8 mouse cellular contexts compared by ENCODE assay signal in genomic region chr1:180175167-180175566, GRCm38 (mm10). TPM values are rescaled to one million over a fixed set of nuclear protein-coding genes. Genes with fewer than 3 reads are reported as not detected.
A peak's percentile ranks its signal among the peaks of the same experiment; 100 is the strongest.
DNase-seq lines count a peak whose midpoint lies in the region; ATAC-seq and TF ChIP-seq lines count a peak whose summit lies in the region.

No protein-coding gene starts in this region.

- peak; percentile 68 for ATAC-seq in megakaryocyte, adult 5-6 weeks (ENCODE audit: poor library complexity, severe bottlenecking)

- H3K9me3 ChIP-seq in ES-Bruce4 (replicated peaks; ENCODE audit: control insufficient read depth, insufficient read depth, low read length, poor library complexity, severe bottlenecking) = no peaks in the 10 kb centered on the region

- TF ChIP-seq CTCF in ES-Bruce4 (IDR thresholded peaks at IDR 0.05; ENCODE audit: low read depth, low read length) = peak; percentile 6

- H3K27me3 ChIP-seq in ES-Bruce4 (ENCODE audit: control insufficient read depth, insufficient read depth, low read length, poor library complexity, severe bottlenecking) = no peaks in the 10 kb centered on the region

- TF ChIP-seq POLR2A in ES-Bruce4 (IDR thresholded peaks at IDR 0.05; ENCODE audit: insufficient read depth, low read length) = no peak

- no peak overlapping the region for H3K27ac ChIP-seq in ES-Bruce4 (ENCODE audit: insufficient read depth, low read length)

- H3K36me3 ChIP-seq in ES-Bruce4 (ENCODE audit: control insufficient read depth, insufficient read depth, low read length, poor library complexity, severe bottlenecking) = no peaks in the 10 kb centered on the region

- H3K4me1 ChIP-seq in ES-Bruce4 (ENCODE audit: control insufficient read depth, insufficient read depth, low read length) = peaks cover 2% of the 10 kb centered on the region

- H3K9ac ChIP-seq in ES-Bruce4 (ENCODE audit: low read depth, poor library complexity, severe bottlenecking) = no peak overlapping the region

- no peak for TF ChIP-seq EP300 in ES-Bruce4 (IDR thresholded peaks at IDR 0.05; ENCODE audit: insufficient read depth, low read depth, low read length)

- no peak overlapping the region for H3K4me3 ChIP-seq in ES-Bruce4 (ENCODE audit: low read depth, low read length)

- DNase-seq in kidney, adult 9 months = peak; percentile 55
- DNase-seq in kidney, adult 18-20 months = no peak
- peak; percentile 30 for DNase-seq in c-Kit-negative CD71-positive TER-119-positive erythroid progenitor cells, embryonic 14.5 days (ENCODE audit: low read depth, low spot score)
- no peak for DNase-seq in testis, postnatal 14 days (ENCODE audit: low spot score)
- no peak for DNase-seq in gastrocnemius, adult 18-20 months (ENCODE audit: low spot score)
- DNase-seq in heart, postnatal 4 days = no peak

RNA-seq across cellular contexts. Expression of gene Coq8a, which starts 24.2 kb away (rescaled TPM):
- polyA plus RNA-seq in ES-Bruce4 (2011; ENCODE audit: insufficient read depth, insufficient read length, low read depth, missing spikeins) = 6.8 and 6.9 TPM in 2 replicates
- total RNA-seq in megakaryocyte, adult 5-6 weeks (2015) = 1.5 and 2.4 TPM in 2 replicates
- total RNA-seq in megakaryocyte, adult 5-6 weeks (2017) = 0.84 and 2.4 TPM in 2 replicates
- 1,000 to 10,000 TPM; 1,142 to 1,473 TPM for total RNA-seq in gastrocnemius, adult 18-20 months (2021)
- total RNA-seq in heart, postnatal 4 days (2021) = 100 to 1,000 TPM; 232 to 252 TPM

Comparison
In these comparisons a context has a peak if more than half of its experiments do, and no peak if none do; other contexts are left out.
1. DNase-seq: peak in kidney, adult 9 months (single experiment) and c-Kit-negative CD71-positive TER-119-positive erythroid progenitor cells, embryonic 14.5 days (single experiment); none in kidney, adult 18-20 months (single experiment), testis, postnatal 14 days (single experiment), gastrocnemius, adult 18-20 months (single experiment) and heart, postnatal 4 days (single experiment).
2. RNA of gene Coq8a, which starts 24.2 kb away (total RNA-seq): 1,142 to 1,473 TPM in gastrocnemius, adult 18-20 months and 232 to 252 TPM in heart, postnatal 4 days; 0.84 to 2.4 TPM in megakaryocyte, adult 5-6 weeks; every median in the first group is over 10 times any median in the second.